Mouse (Mus musculus) mesoderm, embryonic 11.5 days (tissue): ENCODE data around the gene Susd3.
A peak's percentile ranks its signal among the peaks of the same experiment; 100 is the strongest.

Source experiments
- DNase-seq: peaks from one replicate; pipeline ENCODE4 v3.0.0-alpha.2; 2012; ENCODE audit warnings: low read depth, low spot score

Gene Susd3

DNA sequence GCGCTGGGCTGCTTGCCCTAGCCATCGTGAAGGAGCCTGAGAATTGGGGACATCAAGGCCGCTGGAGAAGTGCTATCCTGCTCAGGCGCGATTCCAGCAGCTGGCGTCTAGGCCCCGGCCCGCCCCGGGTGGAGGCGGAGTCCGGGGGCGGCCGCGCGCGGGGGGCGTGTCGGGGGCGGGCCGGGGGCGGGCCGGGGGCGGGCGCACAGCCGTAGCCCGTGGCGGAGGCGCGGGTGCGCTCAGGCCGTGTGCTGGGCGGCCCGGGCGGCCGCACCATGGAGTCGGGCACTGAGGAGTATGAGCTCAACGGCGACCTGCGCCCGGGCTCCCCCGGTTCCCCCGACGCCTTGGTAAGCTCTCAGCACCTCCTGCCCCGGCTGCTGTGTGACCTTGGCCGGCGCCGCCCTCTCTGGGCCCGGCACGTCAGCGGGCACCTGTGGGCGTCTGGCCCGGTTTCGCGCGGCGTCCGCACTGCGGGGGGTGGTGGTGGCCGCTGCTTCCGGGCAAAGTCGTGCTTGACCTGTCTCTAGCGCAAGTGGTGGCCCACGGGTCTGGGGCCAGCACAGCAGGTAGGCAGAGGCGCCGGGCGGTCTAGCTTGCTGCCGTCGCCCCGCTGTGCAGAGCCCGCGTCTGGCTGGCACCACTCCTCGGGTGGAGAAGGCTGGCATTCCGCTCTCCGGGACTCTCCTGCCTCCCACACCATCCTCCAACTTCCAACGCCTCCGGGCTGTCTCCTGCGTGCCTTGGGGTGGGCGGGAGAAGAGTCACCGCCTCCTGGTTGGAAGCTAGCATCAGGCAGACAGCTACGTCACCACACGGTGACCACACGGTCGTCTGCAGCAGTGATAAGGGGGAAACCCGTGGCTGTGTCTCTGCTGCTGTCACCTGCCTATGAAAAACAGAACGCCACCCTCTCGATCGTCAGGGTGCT is 61.0 kb downstream of the Susd3 start, which contains the start of gene Ninj1:
TSS of gene Ninj1 (plus strand) at position 198 of the 931 bp plus-strand sequence.
- peak; percentile 73 for DNase-seq

DNA sequence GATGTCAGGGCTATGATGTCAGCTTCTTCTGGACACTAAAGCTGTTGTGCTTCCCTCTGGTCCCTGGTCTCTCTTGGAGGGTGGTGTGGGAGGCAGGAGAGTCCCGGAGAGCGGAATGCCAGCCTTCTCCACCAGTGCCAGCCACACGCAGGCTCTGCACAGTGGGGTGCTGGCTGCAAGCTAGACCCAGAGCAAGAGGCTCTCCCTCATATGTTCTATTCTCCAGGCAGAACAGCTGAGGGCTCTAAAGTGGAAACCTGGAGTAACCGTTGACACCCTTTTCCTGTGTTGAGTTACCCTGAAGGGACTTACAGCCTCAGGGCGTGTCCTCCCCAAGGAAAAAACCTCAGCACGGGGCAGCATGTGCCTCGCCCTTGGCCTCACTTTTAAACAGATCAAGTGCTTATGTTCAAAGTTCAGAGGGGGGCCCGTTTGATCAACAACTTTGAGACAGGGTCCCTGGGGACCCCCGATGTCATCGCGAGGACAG is 61.7 kb downstream of the Susd3 start:
- DNase-seq, result no peak

DNA sequence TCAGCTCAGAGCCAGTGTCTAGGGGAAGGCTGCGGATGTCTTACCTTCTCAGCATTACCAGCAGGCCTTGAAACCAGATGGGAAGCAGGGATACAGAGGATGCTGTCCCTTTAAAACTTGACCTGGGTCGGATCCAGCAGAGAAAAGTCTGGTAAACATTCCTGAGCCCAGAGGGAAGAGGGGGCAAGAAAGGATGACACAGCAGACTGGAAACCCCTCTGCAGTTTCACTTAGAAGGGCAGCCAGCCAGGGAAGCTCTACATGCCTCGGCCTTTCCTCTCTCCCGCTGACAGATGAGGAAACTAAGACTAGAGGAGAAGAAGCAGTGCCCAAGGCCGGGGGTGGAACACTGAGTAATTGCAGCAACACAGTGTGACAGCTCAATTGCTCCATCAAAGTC is 64.9 kb downstream of the Susd3 start:
- no peak for DNase-seq

- DNase-seq, result no peak
These were observed 65.3 kb downstream of the Susd3 start for GRCm38 (mm10) chr13:49183161-49183560.

DNA sequence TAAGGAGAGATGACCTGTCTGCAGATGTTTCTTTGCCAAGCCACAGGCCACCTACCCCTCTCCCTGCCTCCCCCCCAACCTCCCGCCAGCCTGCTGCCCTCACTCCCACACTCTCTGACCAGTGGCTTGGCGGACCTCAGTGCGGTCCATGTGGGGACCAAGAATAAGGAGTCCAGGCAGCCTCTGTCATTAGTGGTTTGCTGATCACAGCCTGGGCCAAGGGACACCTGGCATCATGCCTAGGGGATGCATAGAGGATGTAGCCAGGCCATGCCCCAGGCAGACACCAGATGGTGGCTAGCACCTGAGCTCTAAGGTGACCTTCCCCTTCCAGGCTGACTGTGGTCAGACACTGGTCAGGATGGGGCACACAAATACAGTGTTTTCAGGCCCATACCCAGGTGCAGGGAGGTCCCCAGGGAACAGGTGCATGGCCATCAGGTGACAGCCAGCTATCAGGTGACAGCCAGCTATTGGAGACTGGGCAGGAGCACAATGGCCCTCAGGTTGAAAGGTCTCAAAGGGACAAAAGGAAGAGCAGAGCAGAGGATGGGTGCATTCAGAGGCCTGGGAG is 67.0 kb downstream of the Susd3 start:
- no peak for DNase-seq

DNA sequence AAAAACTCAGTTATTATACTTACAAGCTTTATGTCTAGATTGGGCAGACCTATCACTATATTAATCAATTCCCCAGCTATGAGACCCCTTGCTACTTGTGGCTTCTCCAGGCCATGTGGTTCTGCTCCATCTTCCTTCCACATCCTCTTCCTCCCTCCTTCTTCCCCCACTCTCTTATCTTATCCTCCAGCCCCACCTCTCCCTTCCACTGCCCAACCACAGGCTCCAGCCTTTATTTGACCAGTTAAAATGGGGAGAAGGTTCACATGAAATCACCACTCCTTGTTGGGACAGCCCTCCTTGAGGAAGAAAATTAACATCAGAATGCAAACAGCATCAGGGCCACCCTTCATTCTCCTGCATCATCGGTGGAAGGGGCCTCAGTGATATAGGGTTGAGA is 67.8 kb downstream of the Susd3 start:
- DNase-seq, result no peak
